Mouse (Mus musculus) spleen, postnatal 4 days (tissue): ENCODE results near the gene Atg3.

Experiments used
- DNase-seq, 2 experiments: peaks; one replicate each; pipeline ENCODE4 v3.0.0; 2022; ENCODE audit warnings: low spot score in 2 of 2

Atg3 gene

GRCm38 (mm10) chr16:45158522-45159388, at the start of gene Atg3, which contains the start of gene Slc35a5:
Gene Atg3, plus strand, starts transcription at chr16:45158785.
Gene Slc35a5, minus strand, starts transcription at chr16:45158706.
- DNase-seq: peak; percentile 93 to 97

- DNase-seq: no peak
These were observed 48.1 kb upstream of the Atg3 start for GRCm38 (mm10) chr16:45110498-45110897.

- DNase-seq: no peak
These were observed 41.4 kb upstream of the Atg3 start for GRCm38 (mm10) chr16:45117200-45117599.

GRCm38 (mm10) chr16:45118760-45119159, 39.8 kb upstream of the Atg3 start:
- DNase-seq: no peak

GRCm38 (mm10) chr16:45120844-45121425, 37.6 kb upstream of the Atg3 start:
- DNase-seq: no peak

- no peak for DNase-seq
These were observed 36.0 kb upstream of the Atg3 start for GRCm38 (mm10) chr16:45122571-45122970.

GRCm38 (mm10) chr16:45124230-45125203, 34.1 kb upstream of the Atg3 start:
- DNase-seq: no peak

- no peak for DNase-seq
These were observed 30.5 kb upstream of the Atg3 start for GRCm38 (mm10) chr16:45127936-45128710.

GRCm38 (mm10) chr16:45141711-45142110, 16.9 kb upstream of the Atg3 start:
- no peak for DNase-seq

- DNase-seq: no peak
These were observed 16.0 kb upstream of the Atg3 start for GRCm38 (mm10) chr16:45142565-45142964.

- DNase-seq: no peak
These were observed 13.5 kb upstream of the Atg3 start for GRCm38 (mm10) chr16:45145119-45145518.

- DNase-seq: no peak
These were observed 10.0 kb upstream of the Atg3 start for GRCm38 (mm10) chr16:45148488-45149082.

- DNase-seq: no peak
These were observed 3.8 kb upstream of the Atg3 start for GRCm38 (mm10) chr16:45154741-45155250.

GRCm38 (mm10) chr16:45158136-45158521, 456 bp upstream of the Atg3 start:
- peak; percentile 70 to 82 for DNase-seq

GRCm38 (mm10) chr16:45159389-45159716, 768 bp downstream of the Atg3 start:
- DNase-seq: no peak

GRCm38 (mm10) chr16:45178552-45178951, 20.0 kb downstream of the Atg3 start:
- no peak for DNase-seq

GRCm38 (mm10) chr16:45181824-45182223, 23.2 kb downstream of the Atg3 start:
- DNase-seq: no peak

- peak; percentile 63 to 86 for DNase-seq
These were observed 34.0 kb downstream of the Atg3 start for GRCm38 (mm10) chr16:45192613-45193012.

- DNase-seq: peak; percentile 41 to 68
These were observed 38.2 kb downstream of the Atg3 start for GRCm38 (mm10) chr16:45196816-45197215.

- DNase-seq: no peak
These were observed 42.8 kb downstream of the Atg3 start for GRCm38 (mm10) chr16:45201395-45201794.

GRCm38 (mm10) chr16:45204438-45204837, 45.9 kb downstream of the Atg3 start:
- DNase-seq: no peak
